Comparison of ENCODE assay signal across 8 mouse cellular contexts in the genomic region with DNA sequence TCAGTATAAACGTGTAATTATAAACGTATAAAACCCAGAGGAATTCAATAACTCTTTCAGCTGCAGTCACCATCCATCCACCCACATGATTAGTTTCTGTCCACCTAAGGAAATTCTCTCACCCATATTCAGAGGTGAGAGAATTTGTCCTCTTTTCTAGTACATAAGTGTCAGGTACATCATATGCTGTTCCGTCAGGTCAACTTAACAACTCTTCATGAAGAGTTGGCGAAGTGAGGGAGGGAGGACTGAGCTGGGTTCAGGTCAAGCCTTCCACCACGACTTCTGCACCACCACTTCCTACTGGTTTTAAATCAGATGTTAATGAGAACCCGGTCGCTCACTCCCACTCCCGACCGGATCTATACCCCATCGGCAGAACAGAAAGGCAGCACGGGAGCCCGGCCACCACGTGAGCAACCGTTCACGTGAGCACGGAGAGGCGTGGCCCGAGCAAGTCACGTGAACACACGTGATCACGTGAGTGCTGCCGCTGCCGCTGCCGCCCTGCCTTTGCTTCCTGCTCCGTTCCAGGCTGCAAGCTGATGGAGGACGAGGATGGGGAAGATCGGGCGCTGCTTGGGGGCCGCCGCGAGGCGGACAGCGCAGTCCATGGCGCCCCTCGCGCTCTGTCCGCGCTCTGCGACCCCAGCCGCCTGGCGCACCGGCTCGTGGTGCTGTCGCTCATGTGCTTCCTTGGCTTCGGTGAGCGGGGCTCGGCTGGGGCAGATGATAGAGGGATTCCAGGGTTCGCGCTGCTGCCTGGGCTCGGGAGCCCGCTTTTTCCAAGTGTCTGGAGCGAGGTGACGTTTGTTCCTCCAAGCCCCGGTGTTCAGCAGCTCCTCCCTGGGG. TPM values are rescaled to one million over a fixed set of nuclear protein-coding genes. Genes with fewer than 3 reads are reported as not detected.
DNase-seq lines count a peak whose midpoint lies in the region; ATAC-seq lines count a peak whose summit lies in the region.

A gene (plus strand): TSS at position 469 of the 852 bp plus-strand sequence.

- peak; percentile 95 for ATAC-seq in hindbrain, embryonic 16.5 days
- peak; percentile 89 for ATAC-seq in megakaryocyte, adult 5-6 weeks (ENCODE audit: poor library complexity, severe bottlenecking)

- H3K36me3 ChIP-seq in hindbrain, embryonic 16.5 days (ENCODE audit: control insufficient read depth, insufficient read depth, low read length) = 0 out of 2 replicates have a peak, but pooled peaks cover 6% of the 10 kb centered on the region

- no peaks in the 10 kb centered on the region for H3K27me3 ChIP-seq in hindbrain, embryonic 16.5 days (replicated peaks; ENCODE audit: control insufficient read depth, insufficient read depth, low read length)

- no peaks in the 10 kb centered on the region for H3K9me3 ChIP-seq in hindbrain, embryonic 16.5 days (ENCODE audit: control insufficient read depth, low read length)

- H3K4me2 ChIP-seq in hindbrain, embryonic 16.5 days (ENCODE audit: low read length) = peak within 1 kb of the TSS; percentile 82

- peak within 1 kb of the TSS; percentile 81 for H3K4me3 ChIP-seq in hindbrain, embryonic 16.5 days (ENCODE audit: low read length)

- H3K9ac ChIP-seq in hindbrain, embryonic 16.5 days (ENCODE audit: low read depth, low read length) = peak within 1 kb of the TSS; percentile 83

- H3K4me1 ChIP-seq in hindbrain, embryonic 16.5 days (ENCODE audit: control insufficient read depth, insufficient read depth, low read depth, low read length) = peaks cover 10% of the 10 kb centered on the region

- peak; percentile 68 for DNase-seq in WW6 (ENCODE audit: low read depth, low spot score)
- DNase-seq in cerebellum, postnatal 4 days (ENCODE audit: low spot score in 2 of 2) = peak; percentile 46 to 86
- DNase-seq in gastrocnemius, adult 18-20 months (ENCODE audit: low spot score) = peak; percentile 84
- DNase-seq in left cerebral cortex, adult 18-20 months (ENCODE audit: low spot score in 2 of 2) = peak; percentile 79
- peak; percentile 80 to 83 for DNase-seq in right cerebral cortex, adult 2 months (ENCODE audit: low spot score in 2 of 2)
- DNase-seq in urinary bladder, postnatal 14 days (ENCODE audit: low spot score) = peak; percentile 86

- WGBS in hindbrain, embryonic 16.5 days = 5% methylated on average over 44 of the region's 54 CpGs

- H3K27ac ChIP-seq in hindbrain, embryonic 16.5 days (ENCODE audit: low read depth, low read length) = peak within 1 kb of the TSS; percentile 82

RNA-seq across cellular contexts. Expression of the gene that starts here (rescaled TPM):
- 10 to 100 TPM; 23.7 to 24.7 TPM for total RNA-seq in gastrocnemius, adult 18-20 months (2021)
- polyA plus RNA-seq in hindbrain, embryonic 16.5 days (2015; fragmentation: Nextera tagmentation; extraction: Ambion mirVana) = 34.9 and 36.5 TPM in 2 replicates
- total RNA-seq in left cerebral cortex, adult 18-20 months (2021) = 10 to 100 TPM; 37.6 to 39.2 TPM
- 94.3 and 108 TPM in 2 replicates for total RNA-seq in megakaryocyte, adult 5-6 weeks (2015)
- total RNA-seq in megakaryocyte, adult 5-6 weeks (2017) = 248 and 267 TPM in 2 replicates

Comparison
In these comparisons a context has a peak if more than half of its experiments do, and no peak if none do; other contexts are left out.
1. Peak in every context shown above with its lines: DNase-seq, ATAC-seq, H3K4me3 ChIP-seq and H3K27ac ChIP-seq.